Mouse (Mus musculus): ENCODE results near the gene Nfatc2ip. TPM values are rescaled to one million over a fixed set of nuclear protein-coding genes. Genes with fewer than 3 reads are reported as not detected.

Nfatc2ip gene
- polyA plus RNA-seq, 1 experiment from 2014 or later = 3.7 TPM

DNA sequence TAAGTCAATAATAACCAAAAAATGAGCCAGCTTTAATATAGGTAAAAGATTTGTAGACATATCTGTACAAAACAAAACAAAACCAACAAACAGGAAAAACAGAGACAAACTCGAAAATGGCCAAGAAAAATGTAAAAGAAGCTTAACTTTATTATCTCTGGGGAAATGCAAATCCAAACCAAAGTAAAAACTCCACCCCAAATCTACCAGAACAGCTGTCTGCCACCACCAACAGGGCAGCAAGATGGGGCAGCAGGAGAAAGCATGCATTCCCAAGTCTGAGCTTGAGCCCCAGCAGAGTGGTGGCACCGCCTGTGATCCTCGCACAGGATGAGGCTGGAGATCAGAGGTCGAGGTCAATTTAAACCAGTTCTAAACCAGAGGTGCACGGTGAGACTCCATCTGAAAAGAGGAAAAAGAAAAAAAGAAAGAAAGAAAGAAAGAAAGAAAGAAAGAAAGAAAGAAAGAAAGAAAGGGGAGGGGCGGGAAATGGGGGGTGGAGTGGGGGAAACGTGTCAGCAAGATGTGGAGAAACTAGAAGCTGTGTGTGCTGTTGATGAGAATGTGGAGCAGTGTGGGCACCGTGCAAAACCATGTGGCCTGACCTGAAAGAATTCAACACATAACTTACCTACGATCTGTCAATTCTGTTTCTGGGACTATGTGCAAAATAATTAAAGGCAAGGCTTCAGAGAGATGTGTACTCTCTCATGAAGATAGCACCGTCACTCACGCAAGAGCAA lies 43.1 kb downstream of the Nfatc2ip start:
- 50% methylated on average over 11 of the region's 11 CpGs for WGBS (ENCODE audit: insufficient replicate concordance)
- Histone ChIP-seq H3K9me3 (replicated peaks) (no peaks in the 10 kb centered on the region), H3K27ac (no peak overlapping the region), H3K4me1 (peaks cover 60% of the 10 kb centered on the region), H3K27me3 (replicated peaks) (no peaks in the 10 kb centered on the region), H3K4me3 (no peak overlapping the region), H3K4me2 (no peak overlapping the region), H3K36me3 (no peaks in the 10 kb centered on the region), H3K9ac (peak overlapping the region; percentile 28; the same call in 1 of the 2 replicates)
- no peak for ATAC-seq

DNA sequence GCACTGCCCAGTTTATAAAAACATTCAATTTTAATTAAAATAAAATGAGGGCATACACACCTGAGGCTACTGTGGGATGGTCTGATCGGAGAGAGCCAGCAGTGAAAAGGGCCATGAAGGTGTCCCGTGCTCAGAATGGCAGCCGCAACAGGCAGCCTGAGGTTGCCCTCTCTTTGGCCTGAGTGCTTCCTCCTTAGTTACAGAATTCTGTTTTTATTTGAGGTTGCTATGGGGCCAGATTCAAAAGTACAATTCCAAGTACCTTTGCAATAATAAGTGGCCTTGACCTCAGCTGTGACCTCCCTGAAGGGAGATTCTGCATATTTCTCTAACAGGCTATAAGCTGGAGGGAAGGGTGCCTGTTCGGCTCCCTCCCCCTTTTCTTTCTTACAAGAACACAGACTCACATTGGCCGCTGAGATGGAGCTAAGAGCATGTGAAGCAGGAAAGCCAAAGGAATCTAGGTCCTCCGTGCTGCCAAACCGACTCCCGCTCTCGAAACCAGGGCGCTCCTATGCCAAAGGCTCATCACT lies 45.1 kb downstream of the Nfatc2ip start:
- WGBS (ENCODE audit: insufficient replicate concordance) = 68% methylated on average over 10 of the region's 10 CpGs
- peaks cover 48% of the 10 kb centered on the region for H3K4me1 ChIP-seq
- H3K4me3 ChIP-seq = no peak overlapping the region
- no peaks in the 10 kb centered on the region for H3K27me3 ChIP-seq (replicated peaks)
- H3K9me3 ChIP-seq (replicated peaks) = no peaks in the 10 kb centered on the region
- no peak for ATAC-seq
- no peak overlapping the region for H3K9ac ChIP-seq
- no peak overlapping the region for H3K27ac ChIP-seq
- H3K36me3 ChIP-seq = no peaks in the 10 kb centered on the region
- no peak overlapping the region for H3K4me2 ChIP-seq

DNA sequence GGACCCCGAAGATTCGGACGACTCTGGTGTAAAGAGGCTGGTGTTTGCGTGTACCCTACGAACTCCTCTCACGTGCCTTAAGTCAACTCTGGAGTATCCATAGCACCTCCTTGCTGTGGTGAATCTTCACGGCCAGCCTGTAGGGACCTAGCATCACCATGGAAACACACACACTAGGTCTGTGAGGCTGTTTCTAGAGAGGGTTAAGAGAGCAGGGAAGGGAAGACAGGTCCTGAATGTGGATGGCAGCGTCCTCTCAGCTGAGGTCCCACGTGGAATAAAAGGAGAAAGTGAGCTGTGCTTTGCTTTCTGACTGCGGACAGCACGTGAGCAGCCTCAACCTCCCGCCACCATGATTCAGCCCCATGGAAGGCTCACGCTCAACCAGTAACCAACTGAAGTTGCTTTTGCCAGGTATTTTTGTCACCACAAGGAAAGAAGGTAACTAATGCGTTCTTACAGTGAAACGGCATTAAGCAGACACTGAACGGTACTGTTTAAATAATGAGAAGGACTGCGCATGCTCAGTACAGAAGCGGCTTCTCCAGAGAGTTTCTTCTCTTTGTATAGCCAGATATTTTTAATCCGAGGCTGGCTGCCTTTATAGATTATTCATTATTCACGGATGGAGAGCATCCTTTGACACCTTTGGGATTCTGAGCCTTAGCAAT lies 45.7 kb downstream of the Nfatc2ip start:
- Histone ChIP-seq H3K4me2 (peak overlapping the region; percentile 9), H3K9ac (no peak overlapping the region), H3K9me3 (replicated peaks) (no peaks in the 10 kb centered on the region), H3K27ac (no peak overlapping the region), H3K4me1 (peaks cover 42% of the 10 kb centered on the region), H3K36me3 (no peaks in the 10 kb centered on the region), H3K4me3 (no peak overlapping the region), H3K27me3 (replicated peaks) (no peaks in the 10 kb centered on the region)
- ATAC-seq = no peak
- WGBS (ENCODE audit: insufficient replicate concordance) = 65% methylated on average over 20 of the region's 20 CpGs

DNA sequence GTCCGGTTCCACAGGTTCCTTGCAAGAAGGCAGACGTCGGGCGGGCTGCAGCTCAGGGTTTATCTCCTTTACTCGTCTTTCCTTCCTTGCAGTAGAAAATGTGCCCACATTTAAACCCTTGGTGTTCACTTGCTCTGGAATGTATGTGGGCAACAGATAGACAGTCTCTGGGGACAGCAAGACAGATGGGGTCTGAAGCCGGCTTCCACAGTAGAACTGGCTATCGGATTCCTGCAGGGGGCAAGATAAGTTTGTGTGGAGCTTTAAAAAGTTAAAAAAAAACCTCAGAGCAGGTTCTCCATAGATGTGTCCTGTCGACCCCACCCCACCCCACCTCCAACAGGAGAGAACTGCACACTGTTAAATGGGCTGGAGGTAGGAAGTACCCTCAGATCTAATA lies 48.2 kb downstream of the Nfatc2ip start:
- H3K27ac ChIP-seq = no peak overlapping the region
- 12% methylated on average over 8 of the region's 8 CpGs for WGBS (ENCODE audit: insufficient replicate concordance)
- H3K4me1 ChIP-seq = peaks cover 16% of the 10 kb centered on the region
- H3K9me3 ChIP-seq (replicated peaks) = no peaks in the 10 kb centered on the region
- H3K9ac ChIP-seq = 0 out of 2 replicates have a peak overlapping the region, but pooled peaks have one; percentile 6
- H3K36me3 ChIP-seq = no peaks in the 10 kb centered on the region
- ATAC-seq = peak; percentile 83
- no peak overlapping the region for H3K4me3 ChIP-seq
- H3K4me2 ChIP-seq = peak overlapping the region; percentile 28; the same call in 1 of the 2 replicates
- H3K27me3 ChIP-seq (replicated peaks) = no peaks in the 10 kb centered on the region

DNA sequence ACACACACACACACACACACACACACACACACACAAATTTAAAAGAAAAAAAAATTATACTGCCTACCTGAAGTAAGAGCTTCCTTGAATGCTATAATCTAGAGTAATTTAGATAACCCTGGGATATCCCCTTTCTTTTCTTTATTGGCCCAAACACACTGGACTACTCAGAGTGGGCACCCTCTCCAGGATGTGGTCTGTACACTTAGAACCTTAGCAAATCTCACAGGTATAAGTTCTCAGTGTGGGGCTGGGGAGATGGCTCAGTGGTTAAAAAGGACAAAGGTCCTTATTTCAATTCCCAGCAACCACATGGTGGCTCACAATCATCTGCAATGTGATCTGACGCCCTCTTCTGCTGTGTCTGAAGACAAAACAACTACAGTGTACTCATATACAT lies 49.4 kb downstream of the Nfatc2ip start:
- Histone ChIP-seq H3K27ac (no peak overlapping the region), H3K4me2 (no peak overlapping the region)
- ATAC-seq = no peak

DNA sequence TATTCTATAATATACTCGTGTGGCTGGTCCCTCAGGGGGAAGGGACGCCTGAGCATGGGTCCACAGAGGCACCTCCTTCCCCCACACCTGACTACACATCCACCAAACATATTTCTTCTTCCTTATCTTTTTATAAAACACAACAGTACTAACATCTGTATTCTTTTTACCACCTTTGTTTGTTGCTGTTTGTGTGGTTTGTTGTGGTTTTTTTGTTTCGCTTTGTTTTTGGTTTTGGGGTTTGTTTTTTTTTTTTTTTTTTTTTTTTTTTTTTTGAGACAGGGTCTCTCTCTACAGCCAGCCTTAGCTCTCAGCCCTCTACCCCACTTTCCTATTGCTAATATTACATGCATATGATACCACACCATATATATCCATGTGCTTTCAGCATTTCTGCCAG lies 50.6 kb downstream of the Nfatc2ip start:
- 60% methylated on average over 3 of the region's 3 CpGs for WGBS (ENCODE audit: insufficient replicate concordance)
- H3K4me3 ChIP-seq = no peak overlapping the region
- ATAC-seq = no peak

More for the DNA sequence above, 49.4 kb downstream of the Nfatc2ip start:
- Histone ChIP-seq H3K4me3 (no peak overlapping the region), H3K4me1 (peaks cover 13% of the 10 kb centered on the region), H3K9me3 (replicated peaks) (no peaks in the 10 kb centered on the region), H3K9ac (no peak overlapping the region), H3K36me3 (no peaks in the 10 kb centered on the region), H3K27me3 (replicated peaks) (no peaks in the 10 kb centered on the region)
- WGBS (ENCODE audit: insufficient replicate concordance) = 43% methylated on average over 1 of the region's 1 CpGs

DNA sequence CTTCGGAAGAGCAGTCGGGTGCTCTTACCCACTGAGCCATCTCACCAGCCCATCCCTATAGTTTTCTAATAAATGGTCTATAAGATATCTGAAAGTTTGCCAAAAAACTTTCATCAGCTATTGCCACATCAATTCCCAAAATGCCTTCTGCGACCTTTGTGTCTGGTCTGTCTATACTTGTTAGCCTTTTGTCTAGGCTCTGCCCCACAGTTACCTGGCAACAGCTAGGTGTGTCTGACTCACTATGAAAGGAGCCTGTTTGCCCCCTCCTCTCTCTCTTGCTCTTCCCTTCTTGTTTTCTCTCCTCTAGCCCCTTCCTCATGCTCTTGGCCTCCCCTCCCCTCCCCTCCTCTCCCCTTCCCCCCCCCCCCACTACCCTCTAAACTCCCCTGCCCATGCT lies 51.0 kb downstream of the Nfatc2ip start:
- Histone ChIP-seq H3K4me1 (peaks cover 13% of the 10 kb centered on the region), H3K9ac (no peak overlapping the region), H3K4me3 (no peak overlapping the region), H3K9me3 (replicated peaks) (no peaks in the 10 kb centered on the region), H3K4me2 (no peak overlapping the region), H3K36me3 (no peaks in the 10 kb centered on the region), H3K27me3 (replicated peaks) (no peaks in the 10 kb centered on the region), H3K27ac (no peak overlapping the region)
- 69% methylated on average over 3 of the region's 3 CpGs for WGBS (ENCODE audit: insufficient replicate concordance)
- ATAC-seq = no peak

More for the DNA sequence above, 50.6 kb downstream of the Nfatc2ip start:
- Histone ChIP-seq H3K9ac (no peak overlapping the region), H3K9me3 (replicated peaks) (no peaks in the 10 kb centered on the region), H3K36me3 (no peaks in the 10 kb centered on the region), H3K27me3 (replicated peaks) (no peaks in the 10 kb centered on the region), H3K27ac (no peak overlapping the region), H3K4me1 (peaks cover 13% of the 10 kb centered on the region), H3K4me2 (no peak overlapping the region)

DNA sequence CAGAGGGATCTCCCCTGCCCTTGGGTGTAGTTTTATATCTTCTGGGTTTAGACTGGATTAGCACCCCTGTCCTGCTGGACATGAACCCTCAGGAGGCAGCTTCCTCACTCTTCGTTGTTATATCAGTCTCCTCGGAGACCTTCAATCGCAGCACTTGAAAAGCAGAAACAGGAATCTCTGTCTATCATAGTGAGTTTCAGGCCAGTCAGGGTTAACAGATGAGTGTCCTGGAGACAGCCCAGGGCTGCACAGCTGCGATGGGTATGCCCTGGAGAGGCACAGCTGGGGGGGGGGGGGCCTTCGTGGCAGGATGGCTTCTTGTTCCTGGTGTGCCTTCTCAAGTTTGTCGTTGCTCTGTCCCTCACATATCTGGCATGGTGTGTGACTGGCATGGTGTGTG lies 55.6 kb downstream of the Nfatc2ip start:
- no peak for ATAC-seq

DNA sequence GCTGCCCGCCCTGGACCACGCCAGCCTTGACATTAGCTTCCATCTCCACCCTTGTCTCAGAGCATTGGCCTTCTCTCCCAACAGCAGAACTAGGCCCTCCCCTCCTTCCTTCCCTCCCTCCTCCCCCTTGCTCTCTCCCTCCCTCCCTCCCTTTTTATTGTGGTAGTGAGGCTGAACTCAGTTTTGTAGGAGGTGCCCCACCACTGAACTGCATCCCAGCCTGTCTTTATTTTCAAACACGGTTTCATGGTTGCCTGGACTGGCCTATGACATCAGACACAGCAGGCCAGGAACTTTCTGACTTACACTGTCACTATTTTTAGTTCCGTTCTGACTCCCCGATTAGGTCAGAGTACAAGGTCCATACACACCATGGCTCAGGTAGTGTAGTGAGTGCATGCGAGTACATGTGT lies 56.3 kb downstream of the Nfatc2ip start:
- H3K27me3 ChIP-seq (replicated peaks) = no peaks in the 10 kb centered on the region
- no peaks in the 10 kb centered on the region for H3K36me3 ChIP-seq
- H3K27ac ChIP-seq = no peak overlapping the region
- no peak overlapping the region for H3K9ac ChIP-seq
- H3K9me3 ChIP-seq (replicated peaks) = no peaks in the 10 kb centered on the region
- no peak overlapping the region for H3K4me2 ChIP-seq
- H3K4me3 ChIP-seq = no peak overlapping the region
- WGBS (ENCODE audit: insufficient replicate concordance) = 51% methylated on average over 6 of the region's 6 CpGs
- H3K4me1 ChIP-seq = peaks cover 6% of the 10 kb centered on the region; the same call in 1 of the 2 replicates
- 0 out of 2 replicates have a peak, but pooled peaks have one; percentile 35 for ATAC-seq

More for the DNA sequence above, 55.6 kb downstream of the Nfatc2ip start:
- Histone ChIP-seq H3K4me3 (no peak overlapping the region), H3K4me1 (peaks cover 6% of the 10 kb centered on the region; the same call in 1 of the 2 replicates), H3K4me2 (no peak overlapping the region), H3K9ac (no peak overlapping the region), H3K27me3 (replicated peaks) (no peaks in the 10 kb centered on the region), H3K27ac (no peak overlapping the region), H3K9me3 (replicated peaks) (no peaks in the 10 kb centered on the region), H3K36me3 (no peaks in the 10 kb centered on the region)
- WGBS (ENCODE audit: insufficient replicate concordance) = 41% methylated on average over 6 of the region's 6 CpGs

DNA sequence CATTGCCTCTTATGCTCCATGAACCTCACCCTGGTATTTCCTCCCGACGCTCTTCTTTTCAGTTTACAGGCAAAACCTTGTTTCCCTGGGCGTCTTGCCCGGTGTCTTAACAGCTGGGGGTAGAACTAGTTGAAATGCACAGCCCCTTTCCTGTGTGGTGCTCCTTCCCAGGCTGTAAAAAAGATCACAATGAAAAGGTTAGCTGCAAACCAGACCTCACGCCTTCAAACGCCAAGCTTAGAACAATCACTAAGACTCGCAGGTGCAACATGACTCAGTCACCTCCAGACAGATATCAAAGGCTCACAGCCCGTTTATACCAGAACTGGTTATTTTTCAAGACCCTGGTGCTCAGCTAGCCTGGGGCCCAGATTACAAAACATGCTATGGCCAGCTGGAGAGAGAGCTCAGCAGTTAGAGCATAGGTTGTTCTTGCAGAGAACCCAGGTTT lies 57.0 kb downstream of the Nfatc2ip start:
- no peaks in the 10 kb centered on the region for H3K36me3 ChIP-seq
- no peaks in the 10 kb centered on the region for H3K27me3 ChIP-seq (replicated peaks)
- no peaks in the 10 kb centered on the region for H3K9me3 ChIP-seq (replicated peaks)
- H3K4me2 ChIP-seq = no peak overlapping the region
- no peak overlapping the region for H3K4me3 ChIP-seq
- peaks cover 6% of the 10 kb centered on the region; the same call in 1 of the 2 replicates for H3K4me1 ChIP-seq
- no peak overlapping the region for H3K9ac ChIP-seq
- H3K27ac ChIP-seq = no peak overlapping the region
- 73% methylated on average over 8 of the region's 8 CpGs for WGBS (ENCODE audit: insufficient replicate concordance)
- ATAC-seq = no peak

DNA sequence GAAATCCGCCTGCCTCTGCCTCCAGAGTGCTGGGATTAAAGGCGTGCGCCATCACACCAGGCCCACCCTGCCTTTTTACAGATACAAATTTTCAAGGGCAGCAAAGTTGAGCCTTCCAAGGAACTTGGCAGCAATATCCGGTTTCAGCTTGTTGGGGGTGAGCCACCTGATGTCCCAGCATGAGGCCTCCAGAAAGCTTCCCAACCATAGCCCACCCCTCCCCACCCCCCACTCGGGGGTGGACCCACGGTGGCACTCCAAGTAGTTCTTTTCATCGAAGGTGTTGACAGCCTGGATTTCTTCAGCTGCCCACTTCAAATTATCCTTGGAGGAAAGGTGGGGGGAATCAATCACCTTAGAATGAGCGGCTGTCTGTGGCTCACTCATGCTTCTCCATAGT lies 57.6 kb downstream of the Nfatc2ip start:
- H3K9ac ChIP-seq = no peak overlapping the region
- H3K9me3 ChIP-seq (replicated peaks) = no peaks in the 10 kb centered on the region
- no peak overlapping the region for H3K4me3 ChIP-seq
- H3K27ac ChIP-seq = no peak overlapping the region
- H3K4me2 ChIP-seq = no peak overlapping the region
- no peaks in the 10 kb centered on the region for H3K36me3 ChIP-seq
- WGBS (ENCODE audit: insufficient replicate concordance) = 73% methylated on average over 8 of the region's 8 CpGs
- H3K4me1 ChIP-seq = peaks cover 6% of the 10 kb centered on the region; the same call in 1 of the 2 replicates
- H3K27me3 ChIP-seq (replicated peaks) = no peaks in the 10 kb centered on the region
- ATAC-seq = no peak

DNA sequence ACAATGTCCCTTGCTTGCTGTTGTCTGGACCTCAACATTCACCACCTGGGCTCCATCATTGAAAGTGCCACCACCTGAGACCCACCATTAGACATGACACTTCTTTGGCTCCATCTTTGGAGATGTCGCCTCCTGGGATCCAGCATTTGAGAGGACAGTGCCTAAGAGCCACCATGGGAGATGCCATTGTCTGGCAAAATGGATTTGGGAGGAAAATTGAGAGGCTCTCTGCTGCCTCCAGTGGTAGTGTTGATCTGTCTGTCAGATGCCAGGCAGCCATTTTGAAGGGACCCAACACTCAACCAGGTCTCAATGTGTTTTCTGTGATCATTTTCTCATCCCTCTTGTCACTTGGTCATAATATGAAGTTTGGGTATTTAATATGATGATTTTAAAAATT lies 61.0 kb downstream of the Nfatc2ip start:
- Histone ChIP-seq H3K4me3 (no peak overlapping the region), H3K4me1 (peaks cover 6% of the 10 kb centered on the region; the same call in 1 of the 2 replicates), H3K9me3 (replicated peaks) (no peaks in the 10 kb centered on the region), H3K4me2 (no peak overlapping the region), H3K36me3 (no peaks in the 10 kb centered on the region), H3K27me3 (replicated peaks) (no peaks in the 10 kb centered on the region), H3K27ac (no peak overlapping the region), H3K9ac (no peak overlapping the region)
- WGBS (ENCODE audit: insufficient replicate concordance) = 86% methylated on average over 1 of the region's 1 CpGs
- ATAC-seq = no peak

Measured in liver, embryonic 12.5 days (tissue).